Mouse (Mus musculus) MEL (cell line): ENCODE measurements around the gene Oosp2. TPM values are rescaled to one million over a fixed set of nuclear protein-coding genes. Genes with fewer than 3 reads are reported as not detected.

Source experiments
- DNase-seq: peaks from one replicate; pipeline ENCODE4 v3.0.0; 2011; ENCODE audit warnings: low read depth, low spot score
- H3K27ac ChIP-seq: 2 replicates; pipeline ENCODE4 v1.5.1; 2012; ENCODE audit warnings: low read depth, mild to moderate bottlenecking, control low read depth, low read length, moderate library complexity; ENCODE audit not compliant: control insufficient read depth
- H3K27me3 ChIP-seq, 2 experiments: fragments of 150-350 bp in 1 of 2; sonication (generic) in 1 of 2; 2 replicates each; pipeline ENCODE4 v1.6.1; 2012; ENCODE audit warnings: low read length in 2 of 2, mild to moderate bottlenecking in 2 of 2, improper control_type of control experiment in 1 of 2, moderate library complexity in 1 of 2; ENCODE audit not compliant: insufficient read depth in 2 of 2, control insufficient read depth in 1 of 2
- H3K36me3 ChIP-seq, 2 experiments: 2 replicates each; pipeline ENCODE4 v1.6.1; 2012 to 2014; ENCODE audit warnings: low read length in 2 of 2, improper control_type of control experiment in 1 of 2, inconsistent platforms in 1 of 2, mild to moderate bottlenecking in 1 of 2; ENCODE audit not compliant: insufficient read depth in 2 of 2, control insufficient read depth in 1 of 2
- H3K4me1 ChIP-seq, 2 experiments: fragments of 150-350 bp in 1 of 2; sonication (generic) in 1 of 2; 2 replicates each; pipeline ENCODE4 v1.6.1; 2012; ENCODE audit warnings: low read length in 2 of 2, improper control_type of control experiment in 1 of 2, mild to moderate bottlenecking in 1 of 2; ENCODE audit not compliant: insufficient read depth in 2 of 2, control insufficient read depth in 1 of 2
- H3K4me3 ChIP-seq, 2 experiments: fragments of 150-350 bp in 1 of 2; sonication (generic) in 1 of 2; 2 replicates each; pipeline ENCODE4 v1.5.1; 2012; ENCODE audit warnings: low read depth in 2 of 2, low read length in 2 of 2, mild to moderate bottlenecking in 2 of 2, moderate library complexity in 2 of 2, control low read depth in 1 of 2, improper control_type of control experiment in 1 of 2; ENCODE audit not compliant: control insufficient read depth in 1 of 2, insufficient read depth in 1 of 2
- H3K79me2 ChIP-seq: 2 replicates; pipeline ENCODE4 v1.6.1; 2012; ENCODE audit warnings: mild to moderate bottlenecking, low read length, moderate library complexity; ENCODE audit not compliant: control insufficient read depth, poor library complexity, insufficient read depth
- H3K9ac ChIP-seq: 2 replicates; pipeline ENCODE4 v1.6.1; 2012; ENCODE audit warnings: low read depth, mild to moderate bottlenecking, control low read depth, low read length, moderate library complexity; ENCODE audit not compliant: control insufficient read depth, poor library complexity, severe bottlenecking
- H3K9me3 ChIP-seq: fragments of 150-350 bp; sonication (generic); replicated peaks from 2 replicates; pipeline ENCODE4 v1.6.1; 2012; ENCODE audit warnings: mild to moderate bottlenecking, low read length, improper control_type of control experiment, moderate library complexity; ENCODE audit not compliant: insufficient read depth
- BHLHE40 ChIP-seq: IDR thresholded peaks from 2 replicates; pipeline ENCODE4 v1.6.1; 2012; ENCODE audit warnings: low read depth, mild to moderate bottlenecking, inconsistent platforms, low read length, improper control_type of control experiment, borderline replicate concordance
- CHD1 ChIP-seq: IDR thresholded peaks from 2 replicates; pipeline ENCODE4 v1.6.1; 2012; ENCODE audit warnings: low read depth, mild to moderate bottlenecking, inconsistent platforms, low read length, improper control_type of control experiment
- CHD2 ChIP-seq: IDR thresholded peaks from 2 replicates; pipeline ENCODE4 v1.6.1; 2011; ENCODE audit warnings: low read length, improper control_type of control experiment
- CTCF ChIP-seq, 3 experiments: IDR thresholded peaks in 2 of 3; conservative IDR thresholded peaks in 1 of 3; 2 replicates each; pipeline ENCODE4 v1.5.1; 2011 to 2012; ENCODE audit warnings: low read length in 3 of 3, low read depth in 2 of 3, mild to moderate bottlenecking in 2 of 3, improper control_type of control experiment in 1 of 3, inconsistent platforms in 1 of 3, mixed read lengths in 1 of 3, moderate library complexity in 1 of 3; ENCODE audit not compliant: control insufficient read depth in 1 of 3, insufficient read depth in 1 of 3, poor library complexity in 1 of 3, severe bottlenecking in 1 of 3
- E2F4 ChIP-seq: IDR thresholded peaks from 2 replicates; pipeline ENCODE4 v1.6.1; 2011; ENCODE audit warnings: low read depth, low read length, improper control_type of control experiment, borderline replicate concordance
- ELF1 ChIP-seq: IDR thresholded peaks from 2 replicates; pipeline ENCODE4 v1.6.1; 2014; ENCODE audit warnings: low read depth, mild to moderate bottlenecking, inconsistent platforms, low read length, improper control_type of control experiment, moderate library complexity
- EP300 ChIP-seq, 2 experiments: IDR thresholded peaks; 2 replicates each; pipeline ENCODE4 v1.6.1; 2011; ENCODE audit warnings: improper control_type of control experiment in 2 of 2, low read length in 2 of 2, low read depth in 1 of 2, mild to moderate bottlenecking in 1 of 2
- ETS1 ChIP-seq: IDR thresholded peaks from 2 replicates; pipeline ENCODE4 v1.6.1; 2012; ENCODE audit warnings: low read depth, mild to moderate bottlenecking, inconsistent platforms, low read length, improper control_type of control experiment, moderate library complexity
- GABPA ChIP-seq: IDR thresholded peaks from 2 replicates; pipeline ENCODE4 v1.6.1; 2012; ENCODE audit warnings: low read depth, mild to moderate bottlenecking, inconsistent platforms, low read length, improper control_type of control experiment, moderate library complexity
- GATA1 ChIP-seq: IDR thresholded peaks from 2 replicates; pipeline ENCODE4 v1.6.1; 2011; ENCODE audit warnings: low read depth, low read length, improper control_type of control experiment
- HCFC1 ChIP-seq: IDR thresholded peaks from 2 replicates; pipeline ENCODE4 v1.6.1; 2012; ENCODE audit warnings: low read depth, mild to moderate bottlenecking, inconsistent platforms, low read length, improper control_type of control experiment, moderate library complexity
- JUND ChIP-seq: IDR thresholded peaks from 2 replicates; pipeline ENCODE4 v1.6.1; 2011; ENCODE audit warnings: low read depth, mild to moderate bottlenecking, improper control_type of control experiment, low read length
- KAT2A ChIP-seq: conservative IDR thresholded peaks from 2 replicates; pipeline ENCODE4 v1.6.1; 2012; ENCODE audit warnings: low read depth, low read length, improper control_type of control experiment, inconsistent platforms
- MAFK ChIP-seq: IDR thresholded peaks from 2 replicates; pipeline ENCODE4 v1.6.1; 2011; ENCODE audit warnings: low read depth, mild to moderate bottlenecking, low read length, improper control_type of control experiment, borderline replicate concordance
- MAX ChIP-seq: IDR thresholded peaks from 2 replicates; pipeline ENCODE4 v1.6.1; 2011; ENCODE audit warnings: low read length, improper control_type of control experiment
- MAZ ChIP-seq: IDR thresholded peaks from 2 replicates; pipeline ENCODE4 v1.6.1; 2012; ENCODE audit warnings: low read depth, mild to moderate bottlenecking, inconsistent platforms, low read length, improper control_type of control experiment
- MEF2A ChIP-seq: IDR thresholded peaks from 2 replicates; pipeline ENCODE4 v1.6.1; 2014; ENCODE audit warnings: low read depth, mild to moderate bottlenecking, inconsistent platforms, low read length, improper control_type of control experiment; ENCODE audit not compliant: poor library complexity, insufficient replicate concordance, severe bottlenecking; ENCODE audit errors: extremely low read depth
- MYC ChIP-seq: IDR thresholded peaks from 2 replicates; pipeline ENCODE4 v1.6.1; 2011; ENCODE audit warnings: low read depth, mild to moderate bottlenecking, low read length, improper control_type of control experiment, moderate library complexity
- NELFE ChIP-seq: IDR thresholded peaks from 2 replicates; pipeline ENCODE4 v1.6.1; 2011; ENCODE audit warnings: low read depth, low read length, improper control_type of control experiment
- POLR2A ChIP-seq, 2 experiments: IDR thresholded peaks; 2 replicates each; pipeline ENCODE4 v1.6.1; 2011 to 2012; ENCODE audit warnings: low read length in 2 of 2, mild to moderate bottlenecking in 2 of 2, control low read depth in 1 of 2, improper control_type of control experiment in 1 of 2, low read depth in 1 of 2, moderate library complexity in 1 of 2; ENCODE audit not compliant: control insufficient read depth in 1 of 2, insufficient read depth in 1 of 2, poor library complexity in 1 of 2
- POLR2AphosphoS2 ChIP-seq: IDR thresholded peaks from 2 replicates; pipeline ENCODE4 v1.6.1; 2011; ENCODE audit warnings: low read length, improper control_type of control experiment
- POLR2AphosphoS5 ChIP-seq: IDR thresholded peaks from 2 replicates; pipeline ENCODE4 v1.6.1; 2012; ENCODE audit warnings: low read depth, borderline replicate concordance, mild to moderate bottlenecking, inconsistent platforms, low read length, moderate library complexity, mixed read lengths
- RAD21 ChIP-seq: IDR thresholded peaks from 2 replicates; pipeline ENCODE4 v1.6.1; 2011; ENCODE audit warnings: mild to moderate bottlenecking, low read depth, low read length, improper control_type of control experiment
- RCOR1 ChIP-seq: IDR thresholded peaks from 2 replicates; pipeline ENCODE4 v1.6.1; 2012; ENCODE audit warnings: low read depth, mild to moderate bottlenecking, inconsistent platforms, low read length, improper control_type of control experiment
- SIN3A ChIP-seq: IDR thresholded peaks from 2 replicates; pipeline ENCODE4 v1.6.1; 2012; ENCODE audit warnings: low read length, improper control_type of control experiment, inconsistent platforms
- SMC3 ChIP-seq: IDR thresholded peaks from 2 replicates; pipeline ENCODE4 v1.6.1; 2011; ENCODE audit warnings: low read depth, low read length, improper control_type of control experiment
- TAL1 ChIP-seq: IDR thresholded peaks from 2 replicates; pipeline ENCODE4 v1.6.1; 2012; ENCODE audit warnings: mild to moderate bottlenecking, inconsistent platforms, low read length, moderate library complexity, mixed read lengths
- TBP ChIP-seq: IDR thresholded peaks from 2 replicates; pipeline ENCODE4 v1.8.0; 2011; ENCODE audit warnings: low read depth, low read length, improper control_type of control experiment
- TCF12 ChIP-seq: IDR thresholded peaks from 2 replicates; pipeline ENCODE4 v1.6.1; 2014; ENCODE audit warnings: low read depth, mild to moderate bottlenecking, inconsistent platforms, low read length, improper control_type of control experiment, moderate library complexity
- UBTF ChIP-seq: IDR thresholded peaks from 2 replicates; pipeline ENCODE4 v1.6.1; 2012; ENCODE audit warnings: low read depth, mild to moderate bottlenecking, inconsistent platforms, low read length, improper control_type of control experiment, moderate library complexity, borderline replicate concordance; ENCODE audit not compliant: insufficient read depth
- USF1 ChIP-seq: IDR thresholded peaks from 2 replicates; pipeline ENCODE4 v1.6.1; 2014; ENCODE audit warnings: low read depth, mild to moderate bottlenecking, inconsistent platforms, low read length, improper control_type of control experiment, moderate library complexity
- USF2 ChIP-seq, 2 experiments: IDR thresholded peaks; 2 replicates each; pipeline ENCODE4 v1.6.1; 2011 to 2012; ENCODE audit warnings: improper control_type of control experiment in 2 of 2, low read length in 2 of 2, borderline replicate concordance in 1 of 2, inconsistent platforms in 1 of 2, low read depth in 1 of 2, mild to moderate bottlenecking in 1 of 2; ENCODE audit not compliant: insufficient read depth in 1 of 2
- ZC3H11A ChIP-seq: IDR thresholded peaks from 2 replicates; pipeline ENCODE4 v1.6.1; 2012; ENCODE audit warnings: low read depth, mild to moderate bottlenecking, inconsistent platforms, low read length, improper control_type of control experiment
- ZKSCAN1 ChIP-seq: IDR thresholded peaks from 2 replicates; pipeline ENCODE4 v1.6.1; 2012; ENCODE audit warnings: low read depth, mild to moderate bottlenecking, inconsistent platforms, low read length, improper control_type of control experiment, moderate library complexity
- ZMIZ1 ChIP-seq: IDR thresholded peaks from 2 replicates; pipeline ENCODE4 v1.6.1; 2012; ENCODE audit warnings: low read depth, mild to moderate bottlenecking, inconsistent platforms, low read length, improper control_type of control experiment, moderate library complexity
- ZNF384 ChIP-seq: IDR thresholded peaks from 2 replicates; pipeline ENCODE4 v1.6.1; 2012; ENCODE audit warnings: low read depth, mild to moderate bottlenecking, inconsistent platforms, low read length, improper control_type of control experiment
- polyA plus RNA-seq, 2 experiments: library from polyadenylated mRNA; stranded (reverse) in 1 of 2; unstranded in 1 of 2; fragments of >175 nt in 1 of 2; fragments of >200 nt in 1 of 2; gene quantifications; 2 replicates each; pipeline versions ENCODE4 v1.2.1 to v1.2.4; 2012; ENCODE audit warnings: low replicate concordance in 2 of 2, low read depth in 1 of 2; ENCODE audit not compliant: insufficient read length in 2 of 2, insufficient read depth in 1 of 2, missing spikeins in 1 of 2
- total RNA-seq: library from RNA; depleted of rRNA; stranded (reverse); fragments of 300-350 nt; gene quantifications from 2 replicates; pipeline ENCODE4 v1.2.3, GENCODE M21; 2012

Gene Oosp2
- total and polyA plus RNA-seq, 3 experiments = not detected

DNA sequence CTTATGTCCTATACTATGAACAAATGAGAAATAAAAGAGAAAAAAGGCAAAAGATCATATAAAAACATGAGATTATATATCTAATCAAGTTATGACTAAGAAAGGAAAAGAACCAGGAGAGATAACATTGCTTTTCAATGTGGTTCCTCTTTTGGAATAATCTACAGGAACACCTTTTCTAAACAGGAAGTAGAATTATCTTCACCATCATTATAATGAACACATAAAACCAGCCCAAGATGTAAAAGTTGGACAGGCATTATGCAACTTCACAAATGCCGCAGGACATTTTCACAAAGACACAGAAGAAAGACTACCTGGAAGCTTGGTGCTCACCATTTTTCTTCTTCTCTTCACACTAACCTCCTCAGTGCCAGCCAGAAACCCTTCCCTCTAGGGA lies 47.3 kb downstream of the Oosp2 start:
- DNase-seq = peak; percentile 70
- peak; percentile 92; the same call in 1 of the 2 replicates for TF ChIP-seq JUND
- no peak for TF ChIP-seq CTCF (IDR thresholded peaks at IDR 0.05 in 2 of 3, conservative IDR thresholded peaks at IDR 0.05 in 1 of 3; ENCODE audit: control insufficient read depth in 1 of 3, insufficient read depth in 1 of 3, low read depth in 2 of 3, low read length in 3 of 3, poor library complexity in 1 of 3, severe bottlenecking in 1 of 3)
- peak; percentile 33; the same call in 1 of the 2 replicates for TF ChIP-seq KAT2A
- TF ChIP-seq ZC3H11A = no peak
- TF ChIP-seq MAFK = peak; percentile 88
- TF ChIP-seq POLR2A (IDR thresholded peaks at IDR 0.05; ENCODE audit: control insufficient read depth in 1 of 2, insufficient read depth in 1 of 2, low read depth in 1 of 2, low read length in 2 of 2, poor library complexity in 1 of 2) = no peak
- peak; percentile 77 for TF ChIP-seq TAL1
- TF ChIP-seq SMC3 = no peak
- TF ChIP-seq POLR2AphosphoS5 = no peak
- 0 out of 2 replicates have a peak, but pooled peaks have one; percentile 38 for TF ChIP-seq ZNF384
- no peak for TF ChIP-seq MAZ
- no peak; the same call in 1 of the 2 replicates for TF ChIP-seq BHLHE40
- 0 out of 2 replicates have a peak, but pooled peaks have one; percentile 47 for TF ChIP-seq CHD2
- no peak for TF ChIP-seq NELFE
- no peak for TF ChIP-seq USF2 (IDR thresholded peaks at IDR 0.05; ENCODE audit: borderline replicate concordance in 1 of 2, insufficient read depth in 1 of 2, low read depth in 1 of 2, low read length in 2 of 2)
- peak; percentile 54; the same call in 1 of the 2 replicates for TF ChIP-seq ZMIZ1
- TF ChIP-seq POLR2AphosphoS2 = no peak
- no peak for TF ChIP-seq E2F4
- peak; percentile 54; the same call in 1 of the 2 replicates for TF ChIP-seq MYC
- peak; percentile 80 for TF ChIP-seq SIN3A
- no peak for TF ChIP-seq RAD21
- 0 out of 2 replicates have a peak, but pooled peaks have one; percentile 48 for TF ChIP-seq TBP
- TF ChIP-seq MAX = peak; percentile 53; the same call in 1 of the 2 replicates
- peak; percentile 97 for TF ChIP-seq TCF12
- TF ChIP-seq GATA1 = peak; percentile 99
- peak; percentile 93 for TF ChIP-seq ETS1
- peak; percentile 66; the same call in 1 of the 2 replicates for TF ChIP-seq MEF2A
- peak; percentile 53; the same call in 1 of the 2 replicates for TF ChIP-seq CHD1
- TF ChIP-seq RCOR1 = peak; percentile 85
- TF ChIP-seq USF1 = no peak
- peak; percentile 98 to 100 for TF ChIP-seq EP300 (IDR thresholded peaks at IDR 0.05; ENCODE audit: low read depth in 1 of 2, low read length in 2 of 2)
- 0 out of 2 replicates have a peak, but pooled peaks have one; percentile 44 for TF ChIP-seq HCFC1
- TF ChIP-seq ELF1 = 0 out of 2 replicates have a peak, but pooled peaks have one; percentile 31
- TF ChIP-seq GABPA = no peak
- no peak for TF ChIP-seq ZKSCAN1
- no peak for TF ChIP-seq UBTF

More for the DNA sequence above, 47.3 kb downstream of the Oosp2 start:
- Histone ChIP-seq H3K4me1 (peaks cover 25 to 31% of the 10 kb centered on the region in 2 experiments), H3K36me3 (peaks cover 0 to 41% of the 10 kb centered on the region in 2 experiments; a peak in 2 of 4 replicates), H3K27me3 (no peaks in the 10 kb centered on the region), H3K79me2 (no peaks in the 10 kb centered on the region), H3K9me3 (no peaks in the 10 kb centered on the region), H3K9ac (peak overlapping the region; percentile 66), H3K27ac (peak overlapping the region; percentile 98), H3K4me3 (peak overlapping the region; percentile 38 to 45)
